Mouse (Mus musculus): Measurements from ENCODE around the gene Narfl.
"Not testable (repeated sequence)": the region's sequence is repeated elsewhere in the genome, so short reads cannot be mapped to it uniquely, and the experiment has no call there.

Gene Narfl

DNA sequence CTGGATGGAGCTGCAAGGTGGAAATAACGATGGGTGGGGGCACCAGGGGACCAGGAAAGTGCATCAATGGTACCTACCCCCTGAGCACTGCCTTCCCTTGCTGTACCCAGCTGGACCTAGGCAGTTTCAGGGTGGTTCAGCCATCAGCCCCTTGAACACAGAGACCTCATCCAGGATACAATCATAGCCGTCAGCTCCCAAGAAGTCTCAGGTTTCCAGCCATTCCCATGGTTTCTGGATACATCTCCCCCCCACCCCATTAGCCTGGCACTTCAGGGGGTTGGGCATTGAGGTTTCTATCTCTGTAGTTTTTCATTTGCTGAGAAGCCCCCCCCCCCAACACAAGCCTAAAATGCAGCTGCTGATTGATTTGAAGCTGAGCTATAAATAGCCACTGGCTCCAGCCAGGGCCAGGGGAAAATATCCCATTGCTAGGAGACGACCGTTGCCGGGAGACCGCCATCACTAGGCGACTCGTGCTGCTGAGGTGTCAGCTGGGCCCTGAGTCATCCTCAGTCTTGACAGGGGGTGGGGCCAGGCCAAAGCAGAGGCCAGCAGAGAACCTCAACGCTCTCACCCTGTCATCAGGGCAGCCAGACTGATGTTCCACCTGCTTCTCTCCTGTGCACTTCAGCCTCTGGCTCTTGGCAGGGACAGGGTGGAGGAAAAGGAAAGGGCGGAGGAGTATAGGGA is 29.4 kb downstream of the Narfl start:
- no peak for DNase-seq (ENCODE audit: low spot score in 2 of 2)

DNA sequence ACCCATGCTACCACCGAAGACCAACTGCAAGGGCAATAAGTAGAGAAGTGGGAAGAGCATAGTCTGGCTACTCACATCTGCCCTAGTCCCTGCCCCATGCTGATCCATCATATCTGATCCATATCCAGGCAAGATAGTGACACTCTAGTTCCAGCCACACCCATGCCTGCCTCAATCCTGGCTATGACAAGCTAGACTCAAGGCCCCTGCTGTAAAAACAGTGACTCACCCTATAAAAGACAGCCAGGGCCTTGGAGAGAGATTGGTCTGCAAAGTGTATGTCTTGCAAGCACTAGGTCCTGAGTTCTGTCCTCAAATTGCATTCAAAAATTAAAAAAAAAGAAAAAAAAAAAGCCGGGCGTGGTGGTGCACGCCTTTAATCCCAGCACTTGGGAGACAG is 32.9 kb downstream of the Narfl start:
- no peak for DNase-seq (ENCODE audit: low spot score in 2 of 2)

DNA sequence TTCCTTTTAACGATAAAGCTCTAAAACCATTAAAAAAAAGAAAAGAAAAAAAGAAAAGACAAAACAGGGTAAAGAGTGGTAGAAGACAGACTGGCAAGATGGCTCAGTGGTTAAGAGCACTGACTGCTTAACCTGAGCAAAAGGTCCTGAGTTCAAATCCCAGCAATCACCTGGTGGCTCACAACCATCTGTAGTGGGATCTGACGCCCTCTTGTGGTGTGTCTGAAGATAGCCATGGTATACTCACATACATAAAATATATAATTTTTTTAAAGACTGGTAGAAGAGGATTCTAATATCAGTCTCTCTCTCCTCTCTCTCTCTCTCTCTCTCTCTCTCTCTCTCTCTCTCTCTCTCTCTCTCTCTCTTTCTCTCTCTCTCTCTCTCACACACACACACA is 33.9 kb downstream of the Narfl start:
- DNase-seq (ENCODE audit: low spot score in 2 of 2) = not testable (repeated sequence)

DNA sequence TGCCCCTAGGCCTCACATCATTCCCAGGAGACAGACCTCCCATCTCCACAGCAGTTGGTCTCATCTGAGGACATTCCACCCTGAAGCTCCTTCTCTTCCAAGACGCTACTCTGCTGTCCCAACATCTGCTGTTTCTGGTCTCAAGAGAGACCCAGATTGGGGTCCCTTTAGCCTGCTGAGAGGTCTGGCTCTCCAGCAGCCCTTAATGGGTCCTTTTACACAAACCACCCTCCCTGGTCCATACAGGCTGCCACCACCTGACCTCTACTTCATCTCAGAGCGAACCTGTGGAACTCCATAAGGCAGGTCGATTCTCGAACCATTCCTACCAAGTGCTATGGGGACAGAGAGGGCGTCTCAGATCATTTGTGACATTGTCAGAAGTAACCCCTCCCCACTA is 34.5 kb downstream of the Narfl start:
- no peak for DNase-seq (ENCODE audit: low spot score in 2 of 2)

DNA sequence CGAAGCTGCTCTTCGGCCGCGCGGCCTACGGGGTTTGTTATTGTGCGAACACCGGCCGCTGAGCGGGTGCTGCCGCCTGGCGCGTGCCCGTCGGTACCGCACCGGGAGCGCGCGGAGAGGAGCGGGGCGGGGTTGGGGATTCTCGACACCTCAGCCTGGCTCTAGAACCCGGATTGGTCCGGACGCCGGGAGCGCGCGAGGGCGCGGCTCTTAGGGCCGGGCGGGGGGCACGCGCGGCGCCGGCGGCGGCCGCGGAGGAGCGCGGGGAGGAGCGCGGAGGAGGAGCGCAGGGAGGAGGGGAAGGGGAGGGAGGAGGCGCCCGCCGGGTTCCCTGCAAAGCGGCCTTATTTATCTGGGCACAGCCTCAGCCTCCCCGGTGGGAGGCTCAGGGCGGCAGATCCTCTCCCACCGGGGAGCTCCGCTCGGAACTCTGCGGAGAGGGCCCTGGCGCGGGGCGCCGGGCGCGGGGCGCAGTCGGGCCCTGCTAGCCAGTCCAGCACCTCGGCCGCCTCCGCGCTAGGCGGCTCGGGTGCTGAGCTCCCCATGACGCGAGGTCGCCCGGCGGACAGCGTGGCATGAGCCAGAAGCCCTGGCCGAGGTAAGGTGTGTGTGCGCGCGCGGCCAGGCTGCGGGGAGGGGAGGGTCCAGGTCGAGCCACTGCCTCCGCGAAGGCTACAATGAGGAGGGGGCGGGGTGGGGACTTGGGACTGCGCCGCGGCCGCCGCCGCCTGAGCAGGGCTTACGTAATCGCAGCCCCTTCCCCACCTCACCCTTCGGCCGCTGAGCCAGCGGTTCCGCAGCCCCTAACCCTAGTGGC is 35.4 kb downstream of the Narfl start, which contains the start of gene Fbxl16:
Gene Fbxl16 (plus strand): TSS at position 297 of the 817 bp plus-strand sequence.
- no peak for DNase-seq (ENCODE audit: low spot score in 2 of 2)

DNA sequence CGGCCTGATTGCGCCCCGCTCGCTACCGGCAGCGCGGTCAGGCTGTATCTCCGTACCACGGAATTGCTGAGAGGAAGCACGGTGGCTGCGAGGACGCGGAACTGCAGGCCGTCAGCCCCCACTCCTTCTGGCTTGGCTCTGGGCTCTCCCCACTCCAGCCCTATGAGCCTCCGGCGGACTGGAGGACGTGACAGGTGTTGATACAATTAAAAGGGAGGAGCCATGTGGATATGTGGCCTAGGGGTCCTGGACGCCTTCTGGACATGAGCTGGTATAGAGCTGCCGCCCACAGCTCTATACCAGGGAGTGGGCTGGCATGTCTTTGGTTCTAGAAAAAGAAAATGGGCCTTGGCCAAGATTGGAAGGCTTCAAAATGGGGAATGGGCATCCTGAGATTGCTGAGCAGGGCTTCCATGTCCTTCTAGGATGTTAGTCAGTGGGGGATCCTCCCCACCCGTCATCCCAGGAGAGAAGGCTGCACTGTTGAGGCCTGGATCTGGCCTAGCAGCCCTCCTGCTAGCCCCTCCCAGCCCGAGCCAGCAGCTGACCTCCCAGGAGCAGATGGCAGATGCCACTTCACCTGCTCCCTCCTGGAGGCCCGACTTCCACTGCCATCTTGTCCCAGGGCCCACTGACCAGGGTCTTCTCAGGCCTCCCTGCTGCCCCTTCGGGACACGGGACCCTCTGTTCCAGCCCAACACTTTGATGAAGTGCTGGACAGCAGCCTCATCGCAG is 36.2 kb downstream of the Narfl start:
- no peak for DNase-seq (ENCODE audit: low spot score in 2 of 2)

DNA sequence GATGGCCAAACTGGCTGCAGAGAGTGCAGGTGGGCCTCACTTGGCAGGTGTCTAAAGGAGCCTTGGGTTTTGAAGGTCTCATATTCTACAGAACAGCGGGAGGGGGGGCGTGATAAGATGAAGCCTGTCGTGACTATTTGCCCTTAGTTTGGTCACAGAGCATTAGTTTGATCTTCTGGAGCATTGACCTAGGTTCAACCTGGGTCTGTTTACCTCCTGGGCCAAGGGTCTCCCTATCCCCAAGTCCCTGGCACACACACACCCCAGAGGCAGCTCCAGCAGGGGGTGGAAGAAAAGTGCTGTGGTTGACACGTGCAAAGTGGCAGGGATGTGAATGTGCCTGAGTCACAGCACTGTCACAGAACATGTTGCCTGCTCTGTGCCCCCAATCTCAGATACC is 37.3 kb downstream of the Narfl start:
- DNase-seq (ENCODE audit: low spot score in 2 of 2) = no peak

DNA sequence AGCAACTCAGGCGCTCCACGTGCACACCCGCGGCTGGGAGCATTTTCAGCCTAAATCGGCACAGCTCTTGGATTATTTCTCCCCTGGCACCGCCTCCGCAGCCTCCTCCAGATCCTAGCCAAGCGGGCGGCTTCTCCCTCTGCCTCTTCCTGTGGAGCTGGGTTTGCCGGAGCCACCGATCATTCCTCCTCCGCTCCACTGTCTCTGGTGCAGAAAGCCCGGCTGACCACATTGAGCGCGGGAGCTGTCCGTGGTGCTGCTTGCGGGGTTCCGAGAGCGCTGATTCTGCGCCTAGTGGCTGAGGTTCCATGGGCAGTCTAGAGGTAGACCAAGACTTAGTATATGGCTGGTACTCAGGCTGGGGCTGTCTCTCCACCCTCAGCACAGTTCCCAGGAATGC is 39.9 kb downstream of the Narfl start:
- peak; percentile 60 to 90 for DNase-seq (ENCODE audit: low spot score in 2 of 2)

DNA sequence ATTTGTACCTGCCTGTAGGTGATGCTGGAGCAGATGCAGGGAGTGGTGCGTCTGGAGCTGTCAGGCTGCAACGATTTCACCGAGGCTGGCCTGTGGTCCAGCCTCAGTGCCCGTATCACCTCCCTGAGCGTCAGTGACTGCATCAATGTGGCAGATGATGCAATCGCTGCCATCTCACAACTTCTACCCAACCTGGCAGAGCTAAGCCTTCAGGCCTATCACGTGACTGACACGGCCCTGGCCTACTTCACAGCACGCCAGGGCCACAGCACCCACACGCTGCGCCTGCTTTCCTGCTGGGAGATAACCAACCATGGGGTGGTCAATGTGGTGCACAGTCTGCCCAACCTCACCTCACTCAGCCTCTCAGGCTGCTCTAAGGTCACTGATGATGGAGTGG is 44.1 kb downstream of the Narfl start:
- no peak for DNase-seq (ENCODE audit: low spot score in 2 of 2)

DNA sequence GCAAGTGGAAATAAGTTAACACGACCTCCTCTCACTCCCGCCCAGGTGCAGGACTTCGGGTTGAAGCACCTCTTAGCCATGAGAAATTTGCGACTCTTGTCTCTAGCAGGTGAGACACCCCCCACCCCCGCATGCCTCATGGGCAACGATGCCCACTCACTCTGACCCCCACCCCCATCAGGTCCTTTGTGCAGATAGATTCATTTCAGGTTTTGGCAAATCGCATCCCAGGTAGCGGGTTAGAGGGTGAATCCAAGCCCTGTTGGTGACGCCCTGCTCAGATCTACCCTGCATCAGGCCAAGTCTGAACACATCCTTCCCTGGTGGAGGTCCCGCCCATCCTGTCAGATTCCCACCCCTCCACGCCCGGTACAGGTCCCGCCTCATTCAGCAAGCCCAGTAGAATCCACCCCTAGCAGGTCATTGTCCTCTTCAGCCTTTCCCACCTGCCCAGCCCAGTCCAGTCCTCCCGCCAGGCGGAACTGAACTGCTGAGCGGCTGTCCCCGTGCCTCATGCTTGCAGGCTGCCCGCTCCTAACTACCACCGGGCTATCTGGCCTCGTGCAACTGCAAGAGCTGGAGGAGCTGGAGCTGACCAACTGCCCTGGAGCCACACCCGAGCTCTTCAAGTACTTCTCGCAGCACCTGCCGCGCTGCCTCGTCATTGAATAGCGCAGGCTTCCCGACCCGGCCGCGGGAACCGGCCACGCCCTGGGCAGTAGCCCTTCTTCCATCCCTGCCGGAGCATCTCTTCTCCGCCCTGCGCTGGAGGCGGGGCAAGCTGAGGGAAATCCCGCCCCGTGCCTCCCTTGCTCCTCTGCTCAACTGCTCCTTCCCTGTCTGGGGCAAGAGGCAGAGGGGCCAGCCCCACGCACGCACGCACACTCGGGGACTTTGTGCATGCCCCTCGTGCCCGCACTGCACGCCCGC is 45.5 kb downstream of the Narfl start:
- no peak for DNase-seq (ENCODE audit: low spot score in 2 of 2)

DNA sequence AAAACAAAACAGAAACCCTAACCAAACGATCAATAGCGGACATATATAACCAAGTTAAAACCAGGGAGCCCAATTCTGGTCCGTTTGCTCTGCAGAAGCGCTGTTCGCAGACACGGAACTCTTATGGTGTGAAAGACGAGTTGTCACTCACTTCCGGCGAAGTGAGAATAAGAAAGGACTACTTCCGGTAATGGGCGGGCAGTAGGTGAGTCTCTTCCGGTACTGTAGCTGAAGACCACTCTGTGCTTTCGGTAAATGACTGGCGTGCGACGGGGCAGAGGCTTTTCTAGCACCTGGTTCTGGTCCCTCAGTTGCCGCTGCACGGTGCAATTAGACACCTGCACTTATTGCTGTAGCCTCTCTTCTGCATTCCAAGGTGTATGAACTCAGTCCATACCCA is 49.9 kb downstream of the Narfl start, which contains the start of gene Wdr24:
Gene Wdr24 (plus strand): TSS at position 176 of the 400 bp plus-strand sequence.
- peak; percentile 73 to 80 for DNase-seq (ENCODE audit: low spot score in 2 of 2)

DNA sequence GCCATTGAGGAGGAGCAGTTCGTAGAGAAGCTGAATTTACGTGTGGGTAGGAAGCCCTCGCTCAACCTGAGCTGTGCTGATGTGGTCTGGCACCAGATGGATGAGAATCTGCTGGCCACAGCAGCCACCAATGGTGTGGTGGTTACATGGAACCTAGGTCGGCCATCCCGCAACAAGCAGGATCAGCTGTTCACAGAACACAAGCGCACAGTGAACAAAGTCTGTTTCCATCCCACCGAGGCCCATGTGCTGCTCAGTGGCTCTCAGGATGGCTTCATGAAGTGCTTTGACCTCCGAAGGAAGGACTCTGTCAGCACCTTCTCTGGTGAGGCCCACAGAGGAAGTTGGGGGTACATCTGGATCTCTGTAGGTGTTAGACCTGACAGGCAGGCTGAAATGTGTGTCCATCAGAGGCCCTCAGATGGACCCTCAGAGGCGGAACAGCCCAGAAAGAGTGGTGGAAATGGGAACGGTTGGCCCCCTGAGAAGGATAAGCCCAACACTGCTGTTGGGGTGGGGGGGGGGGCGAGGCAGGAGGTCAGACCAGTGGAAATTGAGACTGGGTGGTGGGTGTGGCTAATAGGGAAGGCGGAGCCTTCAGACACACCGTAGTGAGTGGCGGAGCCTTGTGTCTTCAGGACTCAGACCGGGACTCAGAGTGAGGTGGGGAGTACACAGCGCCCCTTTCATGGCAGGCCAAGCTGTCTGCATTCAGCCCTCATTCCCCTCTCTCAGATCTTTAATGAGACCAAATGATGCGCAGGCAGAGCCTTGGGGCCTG is 51.0 kb downstream of the Narfl start:
- peak in 1 of 2 experiments; percentile 22 for DNase-seq (ENCODE audit: low spot score in 2 of 2)

DNA sequence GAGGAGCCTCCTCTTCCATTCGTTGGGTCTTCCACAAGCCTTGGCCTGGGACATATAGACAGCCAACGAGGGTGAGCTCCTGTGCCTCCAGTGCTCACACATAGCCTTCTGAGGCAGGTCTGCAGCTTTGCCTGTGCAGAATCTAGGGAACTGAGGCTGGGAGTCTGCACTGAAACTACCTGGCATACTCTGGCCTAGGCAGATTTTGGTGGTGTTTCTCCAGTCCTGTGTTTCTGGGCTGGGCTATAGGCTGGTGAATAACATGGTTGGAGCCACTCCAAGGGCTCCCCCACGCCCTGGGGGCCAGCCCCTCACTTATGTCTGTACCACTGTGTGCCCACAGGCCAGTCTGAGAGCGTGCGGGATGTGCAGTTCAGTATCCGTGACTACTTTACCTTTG is 51.7 kb downstream of the Narfl start:
- DNase-seq (ENCODE audit: low spot score in 2 of 2) = no peak

DNA sequence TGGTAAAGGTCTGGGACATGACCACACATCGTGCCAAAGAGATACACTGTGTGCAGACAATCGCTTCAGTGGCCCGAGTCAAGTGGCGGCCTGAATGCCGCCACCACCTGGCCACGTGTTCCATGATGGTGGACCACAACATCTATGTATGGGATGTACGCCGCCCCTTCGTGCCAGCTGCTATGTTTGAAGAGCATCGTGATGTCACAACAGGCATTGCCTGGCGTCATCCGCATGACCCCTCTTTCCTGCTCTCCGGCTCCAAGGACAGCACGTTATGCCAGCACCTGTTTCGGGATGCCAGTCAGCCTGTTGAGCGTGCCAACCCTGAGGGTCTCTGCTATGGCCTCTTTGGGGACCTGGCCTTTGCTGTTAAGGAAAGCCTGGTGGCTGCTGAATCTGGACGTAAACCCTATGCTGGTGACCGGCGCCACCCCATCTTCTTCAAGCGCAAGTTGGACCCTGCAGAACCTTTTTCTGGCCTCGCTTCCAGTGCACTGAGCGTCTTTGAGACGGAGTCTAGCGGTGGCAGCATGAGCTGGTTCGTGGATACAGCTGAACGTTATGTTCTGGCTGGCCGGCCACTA is 52.5 kb downstream of the Narfl start:
- DNase-seq (ENCODE audit: low spot score in 2 of 2) = no peak

DNA sequence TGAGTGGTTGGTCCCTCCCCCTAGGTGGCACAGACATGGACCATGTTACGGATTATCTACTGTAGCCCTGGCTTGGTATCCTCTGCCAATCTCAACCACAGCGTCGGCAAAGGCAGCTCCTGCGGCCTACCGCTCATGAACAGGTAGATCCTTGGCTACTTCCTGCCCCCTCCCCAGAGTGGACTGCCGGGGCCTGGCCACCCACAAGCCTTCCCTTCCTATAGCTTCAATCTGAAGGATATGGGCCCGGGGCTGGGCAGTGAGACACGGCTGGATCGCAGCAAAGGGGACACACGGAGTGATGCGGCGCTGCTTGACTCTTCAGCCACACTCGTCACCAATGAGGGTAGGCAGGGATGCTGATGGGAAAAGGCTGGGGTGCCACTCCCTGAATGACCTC is 53.4 kb downstream of the Narfl start:
- no peak for DNase-seq (ENCODE audit: low spot score in 2 of 2)

DNA sequence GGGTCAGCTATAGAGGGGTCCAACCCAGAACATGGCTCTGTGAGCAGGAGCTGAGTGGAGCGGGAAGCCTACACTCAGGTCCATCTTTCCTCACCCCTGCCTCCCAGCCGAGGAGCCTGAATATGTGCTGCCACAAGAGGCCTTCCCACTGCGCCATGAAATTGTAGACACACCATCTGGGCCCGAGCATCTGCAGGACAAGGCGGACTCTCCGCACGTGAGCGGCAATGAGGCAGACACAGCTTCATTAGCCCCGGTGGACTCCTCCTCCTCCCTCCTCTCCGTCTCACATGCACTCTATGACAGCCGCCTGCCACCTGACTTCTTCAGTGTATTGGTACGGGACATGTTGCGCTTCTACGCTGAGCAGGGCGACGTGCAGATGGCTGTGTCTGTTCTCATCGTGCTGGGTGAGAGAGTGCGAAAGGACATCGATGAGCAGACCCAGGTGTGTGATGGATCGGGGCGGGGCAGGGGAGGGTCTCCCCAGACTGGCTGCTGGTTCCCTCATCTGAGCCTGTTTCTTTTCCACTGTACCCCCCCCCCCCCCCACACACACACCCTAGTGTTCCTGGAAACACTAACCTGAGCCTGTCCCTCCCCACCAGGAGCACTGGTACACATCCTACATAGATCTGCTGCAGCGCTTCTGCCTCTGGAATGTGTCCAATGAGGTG is 54.1 kb downstream of the Narfl start:
- DNase-seq (ENCODE audit: low spot score in 2 of 2) = no peak

DNA sequence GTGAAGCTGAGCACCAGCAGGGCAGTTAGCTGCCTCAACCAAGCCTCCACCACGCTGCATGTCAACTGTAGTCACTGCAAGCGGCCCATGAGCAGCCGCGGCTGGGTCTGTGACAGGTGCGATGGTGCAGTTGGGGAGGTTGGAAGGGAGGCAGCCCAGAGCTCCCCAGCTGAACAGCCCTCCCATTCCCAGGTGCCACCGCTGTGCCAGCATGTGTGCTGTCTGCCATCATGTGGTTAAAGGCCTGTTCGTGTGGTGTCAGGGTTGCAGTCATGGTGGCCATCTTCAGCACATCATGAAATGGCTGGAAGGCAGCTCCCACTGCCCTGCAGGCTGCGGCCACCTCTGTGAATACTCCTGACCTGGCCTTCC is 54.6 kb downstream of the Narfl start:
- no peak for DNase-seq (ENCODE audit: low spot score in 2 of 2)

DNA sequence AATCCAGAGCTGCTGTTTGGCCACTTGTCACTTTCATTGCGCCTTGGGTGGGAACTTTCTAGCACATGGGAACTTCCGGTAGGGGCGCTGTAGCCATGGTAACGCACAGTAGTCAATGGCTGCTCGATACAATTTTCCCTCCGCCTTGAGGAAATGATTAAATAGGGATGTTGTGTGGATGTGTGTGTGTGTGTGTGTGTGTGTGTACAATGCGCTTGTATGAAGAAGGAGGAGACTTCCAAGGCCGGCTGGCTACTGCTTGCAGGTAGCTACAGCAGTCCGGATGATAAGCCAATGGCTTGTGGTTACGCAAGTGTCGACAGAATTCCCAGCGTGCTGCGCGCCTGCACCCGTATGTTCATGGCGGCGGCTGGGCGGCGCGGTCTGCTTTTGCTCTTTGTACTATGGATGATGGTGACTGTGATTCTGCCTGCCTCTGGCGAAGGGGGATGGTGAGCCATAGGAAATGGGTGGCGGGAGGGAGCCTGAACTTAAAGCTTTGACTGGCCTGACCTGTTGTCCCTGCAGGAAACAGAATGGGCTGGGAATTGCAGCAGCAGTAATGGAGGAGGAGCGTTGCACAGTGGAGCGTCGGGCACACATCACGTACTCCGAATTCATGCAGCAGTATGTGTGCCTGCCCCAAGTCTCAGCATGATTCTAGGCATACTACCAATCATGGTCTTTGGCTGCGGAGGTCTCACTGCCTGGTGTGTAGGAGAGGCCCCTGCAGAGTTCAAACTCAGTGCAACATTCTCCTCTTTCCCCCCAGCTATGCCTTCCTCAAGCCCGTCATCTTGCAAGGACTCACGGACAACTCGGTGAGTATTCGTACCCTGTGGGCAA is 55.4 kb downstream of the Narfl start, which contains the start of gene Jmjd8:
Gene Jmjd8 (plus strand): TSS at position 156 of the 846 bp plus-strand sequence.
- peak; percentile 61 to 78 for DNase-seq (ENCODE audit: low spot score in 2 of 2)

Data from spleen, postnatal 10 days (tissue).